Mouse (Mus musculus) myocyte (in vitro differentiated cells): ENCODE results near the gene Lrrc10b. TPM values are rescaled to one million over a fixed set of nuclear protein-coding genes. Genes with fewer than 3 reads are reported as not detected.

Experiments
- H3K27me3 ChIP-seq: one replicate; pipeline ENCODE4 v1.6.1; 2011; ENCODE audit not compliant: control insufficient read depth, insufficient read depth, insufficient read length
- H3K36me3 ChIP-seq: one replicate; pipeline ENCODE4 v1.6.1; 2011; ENCODE audit not compliant: control insufficient read depth, insufficient read depth
- H3K4me2 ChIP-seq: one replicate; pipeline ENCODE4 v1.6.1; 2011; ENCODE audit warnings: low read depth, control low read depth
- H3K4me3 ChIP-seq: one replicate; pipeline ENCODE4 v1.5.1; 2011; ENCODE audit warnings: mild to moderate bottlenecking, control low read depth, moderate library complexity
- H3K79me2 ChIP-seq: one replicate; pipeline ENCODE4 v1.6.1; 2011; ENCODE audit not compliant: control insufficient read depth, insufficient read depth
- H3ac ChIP-seq: one replicate; pipeline ENCODE4 v1.6.1; 2011; ENCODE audit not compliant: control insufficient read depth, insufficient read length
- CEBPB ChIP-seq: IDR thresholded peaks from 2 replicates; pipeline ENCODE4 v1.6.1; 2011; ENCODE audit warnings: mild to moderate bottlenecking, moderate library complexity; ENCODE audit not compliant: poor library complexity, insufficient read depth, severe bottlenecking
- E2F4 ChIP-seq: IDR thresholded peaks from one replicate; pipeline ENCODE4 v1.6.1; 2011; ENCODE audit warnings: mild to moderate bottlenecking, control low read depth, moderate library complexity; ENCODE audit not compliant: insufficient read depth
- MAX ChIP-seq: IDR thresholded peaks from one replicate; pipeline ENCODE4 v1.6.1; 2011; ENCODE audit warnings: low read depth, mild to moderate bottlenecking, control low read depth
- MYOD1 ChIP-seq, 3 experiments: IDR thresholded peaks; one replicate each; pipeline ENCODE4 v1.6.1; 2011; ENCODE audit warnings: control low read depth in 2 of 3, low read depth in 2 of 3, mild to moderate bottlenecking in 2 of 3, moderate library complexity in 1 of 3; ENCODE audit not compliant: insufficient read length in 2 of 3, control insufficient read depth in 1 of 3
- MYOG ChIP-seq, 3 experiments: IDR thresholded peaks; one replicate each; pipeline ENCODE4 v1.6.1; 2011; ENCODE audit warnings: control low read depth in 2 of 3, low read depth in 2 of 3, mild to moderate bottlenecking in 2 of 3; ENCODE audit not compliant: insufficient read length in 2 of 3, control insufficient read depth in 1 of 3, insufficient read depth in 1 of 3
- POLR2A ChIP-seq: IDR thresholded peaks from one replicate; pipeline ENCODE4 v1.6.1; 2011; ENCODE audit warnings: low read depth, mild to moderate bottlenecking, control low read depth, moderate library complexity; ENCODE audit not compliant: insufficient read length
- POLR2AphosphoS2 ChIP-seq: IDR thresholded peaks from one replicate; pipeline ENCODE4 v1.6.1; 2011; ENCODE audit warnings: low read depth, control low read depth; ENCODE audit not compliant: insufficient read length
- REST ChIP-seq: IDR thresholded peaks from one replicate; pipeline ENCODE4 v1.6.1; 2011; ENCODE audit warnings: mild to moderate bottlenecking, control low read depth, moderate library complexity; ENCODE audit not compliant: insufficient read depth, insufficient read length
- SRF ChIP-seq: IDR thresholded peaks from one replicate; pipeline ENCODE4 v1.6.1; 2011; ENCODE audit warnings: low read depth; ENCODE audit not compliant: control insufficient read depth, insufficient read length
- TCF12 ChIP-seq: IDR thresholded peaks from one replicate; pipeline ENCODE4 v1.6.1; 2011; ENCODE audit warnings: mild to moderate bottlenecking, control low read depth; ENCODE audit not compliant: poor library complexity, insufficient read depth, severe bottlenecking
- TCF3 ChIP-seq: IDR thresholded peaks from one replicate; pipeline ENCODE4 v1.6.1; 2011; ENCODE audit warnings: low read depth, control low read depth; ENCODE audit not compliant: insufficient read length
- USF1 ChIP-seq: IDR thresholded peaks from one replicate; pipeline ENCODE4 v1.6.1; 2011; ENCODE audit warnings: low read depth, mild to moderate bottlenecking, control low read depth, moderate library complexity
- polyA plus RNA-seq: library from polyadenylated mRNA; unstranded; fragments of >200 nt; fragmentation: generic; extraction: Trizol; gene quantifications from one replicate; pipeline ENCODE4 v1.2.1, GENCODE M21; 2012; ENCODE audit warnings: missing spikeins

Gene Lrrc10b
- polyA plus RNA-seq, 1 experiment: 1.3 TPM

DNA sequence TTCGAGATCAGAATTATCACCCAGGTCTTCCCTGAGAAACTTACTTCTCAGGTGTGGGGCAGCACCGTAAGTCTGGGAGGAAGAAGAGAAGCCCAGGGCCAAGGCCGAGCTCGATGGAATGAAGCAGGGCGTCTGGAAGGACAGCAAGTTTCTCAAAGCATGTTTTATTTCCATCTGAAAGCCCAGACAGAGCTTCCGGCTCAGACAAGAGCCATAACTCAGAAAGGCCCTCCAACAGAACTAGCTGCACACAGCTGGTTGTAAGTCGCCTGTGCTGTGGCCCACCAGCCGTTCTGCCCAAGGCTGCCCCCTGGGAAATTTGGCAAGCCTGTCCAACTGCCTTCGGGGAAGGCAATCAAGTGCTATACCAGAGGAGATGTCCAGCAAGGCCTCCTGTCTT, 29.8 kb downstream of the Lrrc10b start:
- Histone ChIP-seq H3K27me3 (peaks cover 49% of the 10 kb centered on the region), H3ac (no peak overlapping the region), H3K4me3 (no peak overlapping the region), H3K4me2 (no peak overlapping the region), H3K36me3 (no peaks in the 10 kb centered on the region), H3K79me2 (no peaks in the 10 kb centered on the region)
- TF ChIP-seq MYOD1 (IDR thresholded peaks at IDR 0.05; ENCODE audit: control insufficient read depth in 1 of 3, insufficient read length in 2 of 3, low read depth in 2 of 3) (no peak), MYOG (IDR thresholded peaks at IDR 0.05; ENCODE audit: control insufficient read depth in 1 of 3, insufficient read depth in 1 of 3, insufficient read length in 2 of 3, low read depth in 2 of 3) (no peak), POLR2AphosphoS2 (no peak), SRF (no peak), POLR2A (no peak), E2F4 (no peak), REST (no peak), TCF12 (no peak), CEBPB (no peak), TCF3 (no peak), MAX (no peak), USF1 (no peak)

DNA sequence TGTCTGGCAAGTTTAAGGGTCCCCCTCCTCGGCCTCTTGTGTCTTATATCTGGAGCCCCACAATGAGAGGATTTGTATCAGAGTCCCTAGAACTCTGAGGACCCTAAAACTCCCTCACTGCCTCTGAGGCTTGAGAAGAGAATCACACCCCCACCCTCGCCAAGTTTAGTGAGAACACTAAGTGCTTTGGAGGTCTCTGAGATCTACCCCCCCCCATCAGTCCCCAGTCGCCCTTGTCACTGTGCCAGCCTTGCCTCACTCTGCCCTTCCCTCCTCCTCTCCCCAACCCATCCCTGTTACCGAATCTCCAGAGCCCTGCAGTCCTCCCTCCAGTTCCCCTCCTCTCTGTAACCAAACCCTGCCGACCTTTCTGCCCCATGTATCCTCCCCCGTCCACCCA, 30.5 kb downstream of the Lrrc10b start:
- Histone ChIP-seq H3K79me2 (no peaks in the 10 kb centered on the region), H3ac (no peak overlapping the region), H3K4me2 (no peak overlapping the region), H3K36me3 (no peaks in the 10 kb centered on the region), H3K4me3 (no peak overlapping the region), H3K27me3 (peaks cover 50% of the 10 kb centered on the region)
- TF ChIP-seq MYOD1 (IDR thresholded peaks at IDR 0.05; ENCODE audit: control insufficient read depth in 1 of 3, insufficient read length in 2 of 3, low read depth in 2 of 3): no peak
- no peak for TF ChIP-seq MAX
- TF ChIP-seq CEBPB: no peak
- TF ChIP-seq REST: no peak
- TF ChIP-seq POLR2A: no peak
- TF ChIP-seq TCF3: no peak
- TF ChIP-seq USF1: no peak
- no peak for TF ChIP-seq POLR2AphosphoS2
- no peak for TF ChIP-seq MYOG (IDR thresholded peaks at IDR 0.05; ENCODE audit: control insufficient read depth in 1 of 3, insufficient read depth in 1 of 3, insufficient read length in 2 of 3, low read depth in 2 of 3)
- TF ChIP-seq TCF12: no peak
- no peak for TF ChIP-seq SRF
- TF ChIP-seq E2F4: no peak

DNA sequence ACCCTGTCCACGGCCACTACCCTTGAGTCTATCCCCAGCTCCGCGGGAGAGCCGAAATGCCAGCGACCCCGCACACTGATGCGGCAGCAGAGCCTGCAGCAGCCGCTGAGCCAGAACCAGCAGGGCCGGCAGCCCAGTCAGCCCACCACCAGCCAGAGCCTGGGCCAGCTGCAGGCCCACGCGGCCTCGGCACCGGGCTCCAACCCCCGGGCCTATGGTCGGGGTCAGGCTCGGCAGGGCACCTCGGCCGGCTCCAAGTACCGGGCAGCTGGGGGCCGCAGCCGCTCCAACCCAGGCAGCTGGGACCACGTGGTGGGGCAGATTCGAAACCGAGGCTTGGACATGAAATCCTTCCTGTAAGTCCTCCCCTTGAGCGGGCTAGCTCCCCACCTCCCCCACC, 31.0 kb downstream of the Lrrc10b start:
- H3K27me3 ChIP-seq: peaks cover 50% of the 10 kb centered on the region
- no peaks in the 10 kb centered on the region for H3K79me2 ChIP-seq
- H3ac ChIP-seq: no peak overlapping the region
- no peak overlapping the region for H3K4me2 ChIP-seq
- H3K36me3 ChIP-seq: no peaks in the 10 kb centered on the region
- no peak overlapping the region for H3K4me3 ChIP-seq
- TF ChIP-seq MAX (no peak), MYOG (IDR thresholded peaks at IDR 0.05; ENCODE audit: control insufficient read depth in 1 of 3, insufficient read depth in 1 of 3, insufficient read length in 2 of 3, low read depth in 2 of 3) (no peak), E2F4 (no peak), TCF12 (no peak), USF1 (no peak), POLR2A (no peak), MYOD1 (IDR thresholded peaks at IDR 0.05; ENCODE audit: control insufficient read depth in 1 of 3, insufficient read length in 2 of 3, low read depth in 2 of 3) (no peak), POLR2AphosphoS2 (no peak), TCF3 (no peak), SRF (no peak), CEBPB (no peak), REST (no peak)

DNA sequence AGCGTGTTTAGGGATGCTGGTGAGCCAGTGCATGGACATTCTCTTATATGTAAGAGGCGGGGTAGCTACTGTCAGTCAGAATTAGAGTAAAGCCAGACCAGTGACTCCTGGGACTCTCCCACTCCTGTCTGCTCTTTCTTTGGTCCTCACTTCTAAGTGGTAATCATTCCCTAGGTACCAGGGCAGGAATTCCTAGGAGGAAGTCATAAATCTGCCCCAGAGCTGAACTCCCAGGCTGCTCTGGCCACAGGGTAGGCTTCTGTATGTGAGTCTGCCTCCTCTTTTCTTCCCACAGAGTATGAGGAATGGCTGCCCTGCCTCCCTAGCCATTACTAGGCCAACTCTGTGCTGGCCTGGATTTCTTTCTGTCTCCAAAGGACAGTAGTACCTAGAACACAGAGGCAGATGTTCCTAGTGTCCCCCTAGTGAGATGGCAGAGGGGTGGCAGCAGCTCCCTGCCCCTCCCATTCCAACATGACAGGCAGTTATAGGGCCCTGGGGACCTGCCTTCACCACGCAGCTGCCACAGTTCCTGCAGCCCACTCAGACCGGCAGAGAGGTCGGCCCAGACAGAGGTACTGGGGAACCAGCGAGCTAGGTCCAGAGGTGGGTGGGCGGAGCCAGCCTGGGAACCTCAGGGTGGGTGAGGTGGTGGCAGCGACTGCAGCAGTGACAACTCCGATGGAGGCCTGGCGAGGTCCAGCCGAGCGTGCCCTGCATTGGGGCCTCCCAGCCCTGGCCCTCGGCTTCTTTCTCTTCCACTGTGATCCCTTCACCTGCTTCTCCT, 31.6 kb downstream of the Lrrc10b start:
- TF ChIP-seq TCF12 (no peak), POLR2A (no peak), TCF3 (no peak), REST (no peak), MYOG (IDR thresholded peaks at IDR 0.05; ENCODE audit: control insufficient read depth in 1 of 3, insufficient read depth in 1 of 3, insufficient read length in 2 of 3, low read depth in 2 of 3) (no peak)
- H3K36me3 ChIP-seq: no peaks in the 10 kb centered on the region
- H3K4me3 ChIP-seq: no peak overlapping the region
- H3K27me3 ChIP-seq: peaks cover 46% of the 10 kb centered on the region
- H3K79me2 ChIP-seq: no peaks in the 10 kb centered on the region
- H3ac ChIP-seq: no peak overlapping the region
- H3K4me2 ChIP-seq: no peak overlapping the region

DNA sequence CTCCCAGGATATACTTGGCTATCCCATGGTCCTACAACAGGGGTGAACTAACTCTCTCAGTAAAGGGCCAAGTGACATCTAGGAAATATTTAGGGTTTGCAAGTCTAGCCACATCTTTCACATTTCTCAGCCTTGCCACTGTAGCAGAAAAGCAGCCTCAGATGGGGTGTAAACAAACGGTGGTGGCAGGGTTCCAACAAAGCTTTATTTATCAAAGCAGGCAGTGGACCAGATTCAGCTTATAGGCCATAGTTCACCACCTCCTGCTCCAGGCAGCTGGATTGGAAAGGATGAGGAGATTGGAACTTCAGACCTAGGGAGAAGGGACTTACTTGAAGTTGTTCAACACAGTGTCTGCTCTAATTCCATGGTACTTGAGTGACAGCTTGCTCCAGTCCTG, 32.5 kb downstream of the Lrrc10b start:
- Histone ChIP-seq H3K36me3 (no peaks in the 10 kb centered on the region), H3K4me3 (no peak overlapping the region), H3K27me3 (peaks cover 37% of the 10 kb centered on the region), H3K4me2 (no peak overlapping the region), H3ac (no peak overlapping the region), H3K79me2 (no peaks in the 10 kb centered on the region)
- TF ChIP-seq TCF3: no peak
- no peak for TF ChIP-seq MAX
